Mouse (Mus musculus) midbrain, postnatal 0 days (tissue): ENCODE measurements at regions not wholly inside any gene's neighbourhood (a gene's known extent, or its start where the extent isn't known, plus 50 kb on each side); places are given as distances from the start of the nearest gene placed in this dataset.

ENCODE experiments used
- ATAC-seq: fragments of 200-750 bp; cut with Nextera tagmentation; 2 replicates; pipeline ENCODE4 v1.8.0; 2017; ENCODE audit warnings: moderate number of reproducible peaks, mild to moderate bottlenecking, moderate TSS enrichment, moderate library complexity; ENCODE audit not compliant: low FRiP score
- DNase-seq: peaks from one replicate; pipeline ENCODE4 v3.0.0-alpha.2; 2015; ENCODE audit warnings: low spot score
- H3K27ac ChIP-seq: fragments of 300-500 bp; sonication (generic); 2 replicates; pipeline ENCODE4 v1.5.1; 2014; ENCODE audit warnings: low read depth, mild to moderate bottlenecking, low read length, mixed read lengths
- H3K27me3 ChIP-seq: fragments of 300-500 bp; sonication (generic); 2 replicates; pipeline ENCODE4 v1.6.1; 2014; ENCODE audit warnings: low read length, control low read depth, mixed read lengths; ENCODE audit not compliant: insufficient read depth
- H3K36me3 ChIP-seq: fragments of 300-500 bp; sonication (generic); 2 replicates; pipeline ENCODE4 v1.6.1; 2014; ENCODE audit warnings: low read length, control low read depth, mixed read lengths; ENCODE audit not compliant: insufficient read depth
- H3K4me1 ChIP-seq: fragments of 300-500 bp; sonication (generic); 2 replicates; pipeline ENCODE4 v1.6.1; 2014; ENCODE audit warnings: mild to moderate bottlenecking, control low read depth, antibody characterized with exemption, low read length, mixed read lengths; ENCODE audit not compliant: insufficient read depth
- H3K4me2 ChIP-seq: fragments of 300-500 bp; sonication (generic); 2 replicates; pipeline ENCODE4 v1.6.1; 2014; ENCODE audit warnings: low read depth, mild to moderate bottlenecking, low read length, mixed read lengths; ENCODE audit not compliant: poor library complexity, severe bottlenecking
- H3K4me3 ChIP-seq: fragments of 300-500 bp; sonication (generic); 2 replicates; pipeline ENCODE4 v1.5.1; 2014; ENCODE audit warnings: low read depth, mild to moderate bottlenecking, low read length, moderate library complexity
- H3K9ac ChIP-seq: fragments of 300-500 bp; sonication (generic); replicated peaks from 2 replicates; pipeline ENCODE4 v1.6.1; 2014; ENCODE audit warnings: mild to moderate bottlenecking, low read length, moderate library complexity, mixed read lengths; ENCODE audit not compliant: poor library complexity, severe bottlenecking
- H3K9me3 ChIP-seq: fragments of 300-500 bp; sonication (generic); 2 replicates; pipeline ENCODE4 v1.6.1; 2016; ENCODE audit warnings: low read length, control low read depth
- CTCF ChIP-seq: IDR thresholded peaks from 2 replicates; pipeline ENCODE4 v1.5.1; 2016; ENCODE audit warnings: antibody characterized with exemption, mild to moderate bottlenecking
- WGBS: fragments of 180-500 bp; shearing (Covaris S2); extraction: QIAGEN DNeasy Blood & Tissue Kit; methylation state at CpG from one replicate; pipeline ENCODE4 v1.1.7; 2014; 5-methylcytosine and 5-hydroxymethylcytosine counted together

DNA sequence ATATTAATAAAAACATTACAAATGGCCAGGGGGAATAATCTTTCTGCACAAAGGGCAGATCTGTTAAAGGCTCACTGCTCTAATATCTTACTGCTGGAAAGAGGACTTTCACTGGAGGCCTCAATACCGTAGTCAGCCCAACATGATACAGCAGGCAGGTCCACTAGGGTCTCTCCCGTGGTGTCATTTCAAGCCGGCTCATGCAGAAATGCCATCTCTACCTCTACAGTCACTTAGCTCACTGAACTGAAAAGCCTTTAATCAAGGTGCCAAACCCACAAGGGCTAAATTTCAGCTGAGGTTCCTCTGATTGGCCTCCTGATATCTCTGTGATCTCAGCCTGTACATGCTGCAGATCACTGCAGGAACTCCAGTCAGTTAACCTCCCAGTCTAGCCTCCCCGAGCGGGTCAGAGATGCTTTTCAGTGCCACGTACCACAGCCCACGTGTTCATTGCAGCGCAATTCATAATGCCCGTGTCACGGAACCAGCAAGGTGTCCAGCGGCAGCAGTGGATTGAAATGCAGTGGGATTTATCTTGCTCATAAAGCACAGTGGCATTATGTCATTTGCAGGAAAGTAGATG, 90.4 kb upstream of the Lsm6 start:
- no peak overlapping the region for H3K4me2 ChIP-seq
- no peaks in the 10 kb centered on the region for H3K36me3 ChIP-seq
- ATAC-seq (no peak), DNase-seq (no peak)
- 89% methylated on average over 11 of the region's 11 CpGs for WGBS
- H3K27ac ChIP-seq: no peak overlapping the region
- H3K9ac ChIP-seq: no peak overlapping the region
- no peaks in the 10 kb centered on the region for H3K27me3 ChIP-seq
- H3K4me3 ChIP-seq: no peak overlapping the region
- no peak for TF ChIP-seq CTCF
- H3K4me1 ChIP-seq: no peaks in the 10 kb centered on the region
- no peaks in the 10 kb centered on the region for H3K9me3 ChIP-seq

DNA sequence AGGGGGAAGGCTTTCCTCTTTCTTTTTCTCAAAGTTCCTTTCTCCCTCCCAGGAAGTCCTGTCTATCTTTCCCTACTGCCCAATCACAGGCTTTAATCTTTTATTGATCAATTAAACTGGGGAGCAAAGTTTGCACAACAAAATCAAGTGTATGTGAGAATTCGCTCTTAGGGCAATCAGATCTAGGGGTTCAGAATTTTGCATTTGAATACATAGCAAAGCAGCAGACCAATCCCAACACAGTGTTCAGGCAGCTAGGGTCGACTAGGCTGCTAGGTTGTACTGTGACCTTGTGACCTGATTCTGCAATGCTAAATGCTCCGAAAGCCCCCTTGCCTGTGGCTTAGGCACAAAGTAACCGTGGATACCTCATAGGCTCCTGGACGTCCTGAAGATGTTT, 91.5 kb upstream of the Lsm6 start:
- no peaks in the 10 kb centered on the region for H3K9me3 ChIP-seq
- WGBS: 47% methylated on average over 5 of the region's 5 CpGs
- no peaks in the 10 kb centered on the region for H3K4me1 ChIP-seq
- H3K36me3 ChIP-seq: no peaks in the 10 kb centered on the region
- ATAC-seq (no peak), DNase-seq (no peak)
- H3K27ac ChIP-seq: no peak overlapping the region
- no peak overlapping the region for H3K4me2 ChIP-seq
- H3K4me3 ChIP-seq: no peak overlapping the region
- H3K9ac ChIP-seq: no peak overlapping the region
- no peaks in the 10 kb centered on the region for H3K27me3 ChIP-seq
- TF ChIP-seq CTCF: no peak

DNA sequence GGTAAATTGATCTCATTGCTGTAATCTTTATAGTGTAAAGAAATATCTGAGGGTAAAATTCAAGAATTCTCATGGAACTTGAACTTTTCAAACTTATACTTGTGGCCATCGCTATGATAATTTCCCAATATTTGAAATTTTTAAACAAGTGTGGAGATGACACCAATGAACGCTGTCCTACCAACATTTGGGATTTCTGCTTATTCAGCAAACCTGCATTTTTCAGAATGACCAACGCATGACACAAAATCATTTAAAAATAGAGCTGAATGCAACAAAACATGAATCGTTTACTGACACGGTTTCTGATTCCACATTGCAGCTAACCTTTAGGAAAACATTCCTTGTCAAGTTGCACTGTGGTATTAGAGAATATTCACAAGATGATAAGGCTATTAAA, 92.9 kb upstream of the Lsm6 start:
- Histone ChIP-seq H3K27me3 (no peaks in the 10 kb centered on the region), H3K9me3 (no peaks in the 10 kb centered on the region), H3K4me1 (no peaks in the 10 kb centered on the region), H3K36me3 (no peaks in the 10 kb centered on the region), H3K4me3 (no peak overlapping the region), H3K27ac (no peak overlapping the region), H3K9ac (no peak overlapping the region), H3K4me2 (no peak overlapping the region)
- DNase-seq (no peak), ATAC-seq (no peak)
- WGBS: 92% methylated on average over 5 of the region's 5 CpGs
- no peak for TF ChIP-seq CTCF

DNA sequence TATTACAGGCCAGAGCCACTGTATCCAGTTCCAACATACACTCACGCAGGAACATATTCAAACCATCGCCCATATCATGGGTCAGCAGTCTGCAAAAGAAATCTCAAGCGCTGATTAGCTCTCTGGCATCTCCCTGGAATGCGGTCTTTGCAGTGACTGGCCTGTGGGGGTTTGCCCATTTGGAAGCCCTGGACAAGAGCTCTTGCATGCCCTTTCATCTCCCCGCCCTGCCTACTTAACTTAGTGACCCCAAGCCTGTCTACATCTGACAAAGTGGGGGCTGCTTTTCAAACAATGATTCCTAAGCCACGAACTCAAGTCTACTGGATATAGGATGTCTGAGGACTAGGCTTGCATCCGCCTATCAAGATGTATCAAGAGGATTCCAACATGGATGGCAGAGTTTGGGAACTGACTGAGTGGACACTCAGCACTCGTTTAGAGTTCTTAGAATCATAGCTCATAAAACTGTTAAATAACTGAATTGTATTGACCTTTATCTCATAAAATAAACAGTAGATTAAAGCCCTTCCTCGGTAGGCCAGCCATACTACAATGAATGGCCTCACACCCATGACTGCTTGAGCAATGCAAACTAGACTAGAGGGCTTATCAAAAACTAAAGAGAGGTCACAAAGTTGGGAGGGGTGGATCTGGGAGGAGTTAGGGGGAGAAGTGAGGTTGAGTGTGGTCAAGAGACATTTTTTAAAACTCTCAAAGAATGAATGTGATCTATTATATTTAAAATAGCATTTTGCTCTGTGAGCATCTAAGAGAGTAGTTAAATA, 97.4 kb upstream of the Zfp827 start:
- DNase-seq (no peak), ATAC-seq (no peak)
- TF ChIP-seq CTCF: no peak
- 83% methylated on average over 9 of the region's 9 CpGs for WGBS
- Histone ChIP-seq H3K27me3 (no peaks in the 10 kb centered on the region), H3K9me3 (no peaks in the 10 kb centered on the region), H3K4me2 (no peak overlapping the region), H3K9ac (no peak overlapping the region), H3K36me3 (no peaks in the 10 kb centered on the region), H3K4me1 (no peaks in the 10 kb centered on the region), H3K4me3 (no peak overlapping the region), H3K27ac (no peak overlapping the region)

DNA sequence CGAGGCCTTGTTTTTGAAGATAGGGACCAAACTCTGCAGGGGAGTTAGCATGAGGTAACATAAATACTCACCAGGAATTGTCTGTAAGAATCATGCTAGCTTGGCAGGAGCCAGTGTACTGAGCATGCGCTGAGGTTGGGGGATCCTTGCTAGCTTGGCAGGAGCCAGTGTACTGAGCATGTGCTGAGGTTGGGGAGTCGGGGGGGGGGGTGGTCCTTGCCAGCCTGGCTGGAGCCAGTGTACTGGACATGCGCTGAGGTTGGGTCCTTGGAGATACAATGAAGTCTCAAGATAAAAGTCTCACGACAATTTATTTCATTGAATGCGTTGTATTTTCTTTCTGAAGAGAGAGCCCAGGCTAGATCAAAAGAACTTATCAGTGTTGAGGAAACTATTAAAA, 96.2 kb upstream of the Zfp827 start:
- no peak overlapping the region for H3K4me3 ChIP-seq
- H3K36me3 ChIP-seq: no peaks in the 10 kb centered on the region
- H3K27me3 ChIP-seq: no peaks in the 10 kb centered on the region
- DNase-seq: no peak
- TF ChIP-seq CTCF: no peak
- H3K4me2 ChIP-seq: no peak overlapping the region
- WGBS: 86% methylated on average over 6 of the region's 6 CpGs
- no peaks in the 10 kb centered on the region for H3K4me1 ChIP-seq
- no peaks in the 10 kb centered on the region for H3K9me3 ChIP-seq
- no peak for ATAC-seq
- H3K9ac ChIP-seq: no peak overlapping the region
- no peak overlapping the region for H3K27ac ChIP-seq

DNA sequence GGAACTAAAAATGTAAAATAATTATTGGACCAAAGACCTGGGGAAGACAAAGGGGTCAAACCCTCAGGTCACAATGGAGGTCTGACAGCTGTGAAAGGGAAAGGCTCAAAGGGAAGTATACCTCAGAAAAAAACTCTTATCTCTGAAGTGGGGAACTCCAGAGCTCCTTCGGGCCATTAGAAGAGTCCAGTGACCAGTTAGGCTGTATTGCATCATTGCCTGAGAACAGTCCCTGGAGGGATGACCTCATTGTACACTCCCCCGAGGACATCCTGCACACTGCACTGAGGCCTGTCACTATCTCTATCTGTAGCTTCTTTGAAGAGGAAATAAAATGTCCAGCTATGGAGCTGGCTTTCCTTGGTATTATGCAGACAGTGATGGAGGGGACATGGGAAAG, 88.2 kb upstream of the Zfp827 start:
- Histone ChIP-seq H3K9ac (no peak overlapping the region), H3K27ac (no peak overlapping the region), H3K4me1 (no peaks in the 10 kb centered on the region), H3K4me2 (no peak overlapping the region), H3K36me3 (no peaks in the 10 kb centered on the region), H3K4me3 (no peak overlapping the region), H3K27me3 (no peaks in the 10 kb centered on the region), H3K9me3 (no peaks in the 10 kb centered on the region)
- ATAC-seq (no peak), DNase-seq (no peak)
- no peak for TF ChIP-seq CTCF
- 80% methylated on average over 2 of the region's 2 CpGs for WGBS
